Comparison of ENCODE assay signal across 16 mouse cellular contexts in genomic region chr2:145429982-145430381, GRCm38 (mm10).
"Had no signal": no experiment of that assay in that cellular context is flagged by ENCODE, and none has a peak within 500 bp of the region (broad histone marks: within the 10 kb centered on the region; RNA-seq: fewer than 3 reads in every experiment).

No protein-coding gene starts in this region.

- H3K9me3 ChIP-seq: lung, embryonic 15.5 days; midbrain, embryonic 15.5 days; neural tube, embryonic 12.5 days; stomach, embryonic 15.5 days had no signal

- ATAC-seq: liver, postnatal 0 days; lung, postnatal 0 days; midbrain, embryonic 13.5 days; midbrain, embryonic 15.5 days had no signal

- H3K27ac ChIP-seq: lung, embryonic 15.5 days; macrophage; midbrain, embryonic 13.5 days; midbrain, embryonic 15.5 days; neural tube, embryonic 12.5 days; stomach, embryonic 15.5 days; stomach, postnatal 0 days had no signal

- H3K4me3 ChIP-seq: lung, embryonic 15.5 days; megakaryocyte, embryonic 14.5 days; midbrain, embryonic 13.5 days; midbrain, embryonic 15.5 days; neural tube, embryonic 12.5 days; stomach, embryonic 15.5 days had no signal

- H3K4me1 ChIP-seq: lung, embryonic 15.5 days; midbrain, embryonic 13.5 days; midbrain, embryonic 15.5 days; neural tube, embryonic 12.5 days; stomach, embryonic 15.5 days had no signal

- H3K27me3 ChIP-seq: lung, embryonic 15.5 days; megakaryocyte, embryonic 14.5 days; midbrain, embryonic 13.5 days; midbrain, embryonic 15.5 days; neural tube, embryonic 12.5 days; stomach, embryonic 15.5 days had no signal

- DNase-seq: liver, postnatal 0 days; lung, adult 2 months; lung, postnatal 36 days; right cerebral cortex, postnatal 14 days; thymus, adult 2 months; thymus, postnatal 25 days; thymus, postnatal 4 days had no signal

- H3K36me3 ChIP-seq: lung, embryonic 15.5 days; midbrain, embryonic 13.5 days; midbrain, embryonic 15.5 days; neural tube, embryonic 12.5 days; stomach, embryonic 15.5 days had no signal
